Mouse (Mus musculus) adrenal gland, postnatal 0 days (tissue): ENCODE measurements around the gene Gm2897. TPM values are rescaled to one million over a fixed set of nuclear protein-coding genes. Genes with fewer than 3 reads are reported as not detected.

Experiments used
- polyA plus RNA-seq: library from polyadenylated mRNA; unstranded; fragments of >200 nt; fragmentation: Nextera tagmentation; extraction: Ambion mirVana; gene quantifications from 2 replicates; pipeline ENCODE4 v1.2.1, GENCODE M21; 2015

The Gm2897 gene
- polyA plus RNA-seq, result 0.87 and 1.9 TPM in 2 replicates

GRCm38 (mm10) chr14:3048727-3049512 lies at the start of gene Gm2897:
TSS of gene Gm2897 (plus strand) at chr14:3049285.

GRCm38 (mm10) chr14:3029702-3030101 lies 19.4 kb upstream of the Gm2897 start, which contains the start of gene Gm2888:
TSS of gene Gm2888 (plus strand) at chr14:3030002.

Other genes with a start within 250 kb of the Gm2897 start
- not detected in 2 replicates for gene Gm2888, start 19.3 kb upstream of the Gm2897 start, polyA plus RNA-seq
- gene Gm10340, start 84.7 kb downstream of the Gm2897 start, polyA plus RNA-seq, result not detected in 2 replicates
- gene Gm5795, start 139.0 kb downstream of the Gm2897 start, polyA plus RNA-seq, result not detected in 2 replicates
- 2.1 and 4.6 TPM in 2 replicates for gene D830030K20Rik, start 159.2 kb downstream of the Gm2897 start, polyA plus RNA-seq